Mouse (Mus musculus): ENCODE results near the gene Ewsr1. TPM values are rescaled to one million over a fixed set of nuclear protein-coding genes. Genes with fewer than 3 reads are reported as not detected.

Gene Ewsr1
- polyA plus RNA-seq, 1 experiment from 2014 or later = 242 TPM

- 60% methylated on average over 11 of the region's 11 CpGs for WGBS
- Histone ChIP-seq H3K4me1 (ENCODE audit: control insufficient read depth in 2 of 2, insufficient read depth in 2 of 2, low read length in 2 of 2) (peaks cover 10 to 13% of the 10 kb centered on the region in 2 experiments), H3K27ac (replicated peaks in 1 of 2; ENCODE audit: control insufficient read depth in 1 of 2, insufficient read depth in 1 of 2, low read depth in 2 of 2, low read length in 2 of 2) (no peak overlapping the region), H3K4me3 (ENCODE audit: control insufficient read depth in 1 of 2, insufficient read depth in 1 of 2, low read depth in 1 of 2, low read length in 2 of 2) (no peak overlapping the region), H3K27me3 (ENCODE audit: control insufficient read depth, insufficient read depth, low read length) (no peaks in the 10 kb centered on the region), H3K9me3 (ENCODE audit: control insufficient read depth, low read length) (no peaks in the 10 kb centered on the region), H3K36me3 (ENCODE audit: control insufficient read depth, insufficient read depth, low read length) (no peaks in the 10 kb centered on the region), H3K9ac (ENCODE audit: low read length) (no peak overlapping the region), H3K4me2 (ENCODE audit: low read length) (no peak overlapping the region)
- ATAC-seq (ENCODE audit: insufficient number of reproducible peaks, insufficient read depth, low FRiP score, low read depth) = no peak
Measured at GRCm38 (mm10) chr11:5135914-5136313, 36.8 kb upstream of the Ewsr1 start.

- no peaks in the 10 kb centered on the region for H3K9me3 ChIP-seq (ENCODE audit: control insufficient read depth, low read length)
- H3K4me2 ChIP-seq (ENCODE audit: low read length) = no peak overlapping the region
- H3K4me1 ChIP-seq (ENCODE audit: control insufficient read depth in 2 of 2, insufficient read depth in 2 of 2, low read length in 2 of 2) = peaks cover 9 to 10% of the 10 kb centered on the region in 2 experiments; a peak in 2 of 4 replicates
- ATAC-seq (ENCODE audit: insufficient number of reproducible peaks, insufficient read depth, low FRiP score, low read depth) = no peak
- H3K27me3 ChIP-seq (ENCODE audit: control insufficient read depth, insufficient read depth, low read length) = no peaks in the 10 kb centered on the region
- no peak overlapping the region for H3K27ac ChIP-seq (replicated peaks in 1 of 2; ENCODE audit: control insufficient read depth in 1 of 2, insufficient read depth in 1 of 2, low read depth in 2 of 2, low read length in 2 of 2)
- no peak overlapping the region for H3K9ac ChIP-seq (ENCODE audit: low read length)
- H3K36me3 ChIP-seq (ENCODE audit: control insufficient read depth, insufficient read depth, low read length) = no peaks in the 10 kb centered on the region
- H3K4me3 ChIP-seq (ENCODE audit: control insufficient read depth in 1 of 2, insufficient read depth in 1 of 2, low read depth in 1 of 2, low read length in 2 of 2) = no peak overlapping the region
- 62% methylated on average over 4 of the region's 4 CpGs for WGBS
Measured at GRCm38 (mm10) chr11:5132751-5133150, 33.7 kb upstream of the Ewsr1 start.

- Histone ChIP-seq H3K4me3 (ENCODE audit: control insufficient read depth in 1 of 2, insufficient read depth in 1 of 2, low read depth in 1 of 2, low read length in 2 of 2) (no peak overlapping the region), H3K27me3 (ENCODE audit: control insufficient read depth, insufficient read depth, low read length) (no peaks in the 10 kb centered on the region), H3K9ac (ENCODE audit: low read length) (no peak overlapping the region), H3K4me2 (ENCODE audit: low read length) (no peak overlapping the region), H3K9me3 (ENCODE audit: control insufficient read depth, low read length) (no peaks in the 10 kb centered on the region), H3K4me1 (ENCODE audit: control insufficient read depth in 2 of 2, insufficient read depth in 2 of 2, low read length in 2 of 2) (peaks cover 6 to 10% of the 10 kb centered on the region in 2 experiments; a peak in 2 of 4 replicates), H3K27ac (replicated peaks in 1 of 2; ENCODE audit: control insufficient read depth in 1 of 2, insufficient read depth in 1 of 2, low read depth in 2 of 2, low read length in 2 of 2) (no peak overlapping the region), H3K36me3 (ENCODE audit: control insufficient read depth, insufficient read depth, low read length) (no peaks in the 10 kb centered on the region)
- 72% methylated on average over 4 of the region's 4 CpGs for WGBS
- 0 out of 2 replicates have a peak, but pooled peaks have one; percentile 16 for ATAC-seq (ENCODE audit: insufficient number of reproducible peaks, insufficient read depth, low FRiP score, low read depth)
Measured at GRCm38 (mm10) chr11:5130111-5130665, 31.1 kb upstream of the Ewsr1 start.

- peaks cover 6 to 10% of the 10 kb centered on the region in 2 experiments; a peak in 2 of 4 replicates for H3K4me1 ChIP-seq (ENCODE audit: control insufficient read depth in 2 of 2, insufficient read depth in 2 of 2, low read length in 2 of 2)
- ATAC-seq (ENCODE audit: insufficient number of reproducible peaks, insufficient read depth, low FRiP score, low read depth) = no peak
- no peaks in the 10 kb centered on the region for H3K27me3 ChIP-seq (ENCODE audit: control insufficient read depth, insufficient read depth, low read length)
- H3K9me3 ChIP-seq (ENCODE audit: control insufficient read depth, low read length) = no peaks in the 10 kb centered on the region
- no peak overlapping the region for H3K27ac ChIP-seq (replicated peaks in 1 of 2; ENCODE audit: control insufficient read depth in 1 of 2, insufficient read depth in 1 of 2, low read depth in 2 of 2, low read length in 2 of 2)
- H3K9ac ChIP-seq (ENCODE audit: low read length) = no peak overlapping the region
- H3K4me3 ChIP-seq (ENCODE audit: control insufficient read depth in 1 of 2, insufficient read depth in 1 of 2, low read depth in 1 of 2, low read length in 2 of 2) = no peak overlapping the region
- WGBS = 50% methylated on average over 5 of the region's 5 CpGs
- no peak overlapping the region for H3K4me2 ChIP-seq (ENCODE audit: low read length)
- H3K36me3 ChIP-seq (ENCODE audit: control insufficient read depth, insufficient read depth, low read length) = no peaks in the 10 kb centered on the region
Measured at GRCm38 (mm10) chr11:5129035-5129480, 30.0 kb upstream of the Ewsr1 start.

GRCm38 (mm10) chr11:5125713-5126112 is 26.6 kb upstream of the Ewsr1 start:
- ATAC-seq (ENCODE audit: insufficient number of reproducible peaks, insufficient read depth, low FRiP score, low read depth) = no peak
- WGBS = 77% methylated on average over 4 of the region's 4 CpGs
- no peaks in the 10 kb centered on the region for H3K27me3 ChIP-seq (ENCODE audit: control insufficient read depth, insufficient read depth, low read length)
- no peaks in the 10 kb centered on the region for H3K36me3 ChIP-seq (ENCODE audit: control insufficient read depth, insufficient read depth, low read length)
- no peak overlapping the region for H3K4me2 ChIP-seq (ENCODE audit: low read length)
- no peaks in the 10 kb centered on the region for H3K9me3 ChIP-seq (ENCODE audit: control insufficient read depth, low read length)
- no peak overlapping the region for H3K4me3 ChIP-seq (ENCODE audit: control insufficient read depth in 1 of 2, insufficient read depth in 1 of 2, low read depth in 1 of 2, low read length in 2 of 2)
- H3K27ac ChIP-seq (replicated peaks in 1 of 2; ENCODE audit: control insufficient read depth in 1 of 2, insufficient read depth in 1 of 2, low read depth in 2 of 2, low read length in 2 of 2) = no peak overlapping the region
- peaks cover 6 to 10% of the 10 kb centered on the region in 2 experiments; a peak in 2 of 4 replicates for H3K4me1 ChIP-seq (ENCODE audit: control insufficient read depth in 2 of 2, insufficient read depth in 2 of 2, low read length in 2 of 2)
- H3K9ac ChIP-seq (ENCODE audit: low read length) = no peak overlapping the region

GRCm38 (mm10) chr11:5114931-5115581 is 16.0 kb upstream of the Ewsr1 start:
- no peak overlapping the region for H3K4me2 ChIP-seq (ENCODE audit: low read length)
- no peak overlapping the region for H3K4me3 ChIP-seq (ENCODE audit: control insufficient read depth in 1 of 2, insufficient read depth in 1 of 2, low read depth in 1 of 2, low read length in 2 of 2)
- peak; percentile 32; the same call in 1 of the 2 replicates for ATAC-seq (ENCODE audit: insufficient number of reproducible peaks, insufficient read depth, low FRiP score, low read depth)
- H3K9ac ChIP-seq (ENCODE audit: low read length) = no peak overlapping the region
- WGBS = 23% methylated on average over 13 of the region's 13 CpGs
- no peaks in the 10 kb centered on the region for H3K36me3 ChIP-seq (ENCODE audit: control insufficient read depth, insufficient read depth, low read length)
- no peaks in the 10 kb centered on the region for H3K9me3 ChIP-seq (ENCODE audit: control insufficient read depth, low read length)
- no peaks in the 10 kb centered on the region for H3K27me3 ChIP-seq (ENCODE audit: control insufficient read depth, insufficient read depth, low read length)
- no peak overlapping the region for H3K27ac ChIP-seq (replicated peaks in 1 of 2; ENCODE audit: control insufficient read depth in 1 of 2, insufficient read depth in 1 of 2, low read depth in 2 of 2, low read length in 2 of 2)
- H3K4me1 ChIP-seq (ENCODE audit: control insufficient read depth in 2 of 2, insufficient read depth in 2 of 2, low read length in 2 of 2) = peaks cover 10 to 11% of the 10 kb centered on the region in 2 experiments

- no peaks in the 10 kb centered on the region for H3K9me3 ChIP-seq (ENCODE audit: control insufficient read depth, low read length)
- H3K9ac ChIP-seq (ENCODE audit: low read length) = no peak overlapping the region
- H3K4me2 ChIP-seq (ENCODE audit: low read length) = no peak overlapping the region
- no peak overlapping the region for H3K4me3 ChIP-seq (ENCODE audit: control insufficient read depth in 1 of 2, insufficient read depth in 1 of 2, low read depth in 1 of 2, low read length in 2 of 2)
- H3K4me1 ChIP-seq (ENCODE audit: control insufficient read depth in 2 of 2, insufficient read depth in 2 of 2, low read length in 2 of 2) = peaks cover 14 to 16% of the 10 kb centered on the region in 2 experiments
- 78% methylated on average over 7 of the region's 7 CpGs for WGBS
- no peaks in the 10 kb centered on the region for H3K27me3 ChIP-seq (ENCODE audit: control insufficient read depth, insufficient read depth, low read length)
- ATAC-seq (ENCODE audit: insufficient number of reproducible peaks, insufficient read depth, low FRiP score, low read depth) = no peak
- H3K27ac ChIP-seq (replicated peaks in 1 of 2; ENCODE audit: control insufficient read depth in 1 of 2, insufficient read depth in 1 of 2, low read depth in 2 of 2, low read length in 2 of 2) = no peak overlapping the region
- H3K36me3 ChIP-seq (ENCODE audit: control insufficient read depth, insufficient read depth, low read length) = no peaks in the 10 kb centered on the region
Measured at GRCm38 (mm10) chr11:5113645-5114044, 14.6 kb upstream of the Ewsr1 start.

All from heart, embryonic 14.5 days (tissue).